Mouse (Mus musculus): ENCODE results near the gene Telo2.

Telo2 gene

DNA sequence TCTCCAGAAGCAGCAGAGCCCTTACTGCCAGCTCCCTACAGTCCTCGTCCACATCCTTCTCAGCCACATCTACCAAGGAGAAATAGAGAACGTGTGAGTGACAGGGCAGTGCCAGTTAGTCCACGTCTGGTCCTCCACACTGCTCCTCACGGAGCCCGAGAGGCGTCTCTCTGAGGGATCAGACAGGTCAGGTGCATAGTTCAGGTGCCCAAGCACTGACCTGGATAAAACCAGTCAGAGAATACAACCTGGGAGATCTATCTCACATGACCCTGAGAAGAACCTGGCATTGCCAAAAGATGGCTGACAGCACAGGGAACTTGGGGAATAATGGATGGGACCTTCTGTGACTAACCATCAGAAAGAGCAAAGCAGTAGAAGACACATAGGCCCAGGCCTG, 15.7 kb downstream of the Telo2 start:
- DNase-seq: no peak

DNA sequence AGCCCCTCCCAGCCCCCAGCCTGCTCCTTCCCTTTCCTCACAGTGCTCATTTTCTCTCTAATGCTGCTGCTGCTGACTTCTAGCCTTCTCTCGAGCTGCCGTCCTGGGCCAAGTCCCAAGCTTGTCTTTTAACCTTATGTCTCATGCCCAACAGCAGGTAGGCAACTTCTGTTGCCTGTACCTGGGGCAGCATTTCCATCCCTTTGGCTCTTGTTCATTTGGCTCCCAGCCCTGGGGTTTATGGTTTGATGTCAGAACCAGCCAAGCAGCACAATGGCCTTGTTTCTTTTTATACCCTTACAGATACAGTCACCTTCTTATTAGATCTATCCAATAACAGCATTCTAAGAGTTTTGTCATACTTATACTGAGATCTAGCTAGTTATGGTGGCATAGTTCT, 19.5 kb downstream of the Telo2 start:
- DNase-seq: no peak

DNA sequence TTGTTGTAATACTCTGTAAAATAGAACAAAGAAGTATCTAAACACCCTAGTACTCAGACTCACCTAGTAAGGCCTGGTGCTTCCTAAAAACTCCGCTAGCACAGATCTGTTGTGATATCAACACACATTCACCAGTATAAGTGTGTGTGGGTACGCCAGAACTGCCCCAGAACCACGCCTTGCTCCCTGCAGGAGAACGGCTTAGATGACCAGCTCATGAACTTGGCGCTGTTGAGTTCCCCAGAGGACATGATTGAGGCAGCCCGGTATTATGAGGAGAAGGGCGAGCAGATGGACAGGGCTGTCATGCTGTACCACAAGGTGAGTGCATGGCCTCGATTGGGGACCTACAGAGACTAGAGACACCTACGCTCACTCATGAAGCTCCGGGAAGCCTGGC, 25.3 kb downstream of the Telo2 start:
- DNase-seq: no peak

DNA sequence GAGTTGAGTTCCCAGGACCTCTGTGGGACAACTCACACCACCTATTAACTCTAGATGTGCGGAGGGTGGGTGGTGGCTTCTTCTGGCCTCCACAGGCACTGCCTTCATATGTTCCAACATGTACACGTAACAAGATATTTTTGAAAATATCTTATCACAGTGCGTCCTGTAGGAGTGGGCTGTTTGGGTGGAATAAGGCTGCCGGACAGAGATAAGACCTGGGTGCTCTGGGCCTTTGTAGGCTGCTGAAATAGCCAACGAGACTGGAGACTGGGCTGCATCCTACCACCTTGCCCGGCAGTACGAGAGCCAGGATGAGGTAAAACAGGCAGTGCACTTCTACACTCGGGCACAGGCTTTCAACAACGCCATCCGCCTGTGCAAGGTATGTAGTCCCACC, 26.6 kb downstream of the Telo2 start:
- no peak for DNase-seq

DNA sequence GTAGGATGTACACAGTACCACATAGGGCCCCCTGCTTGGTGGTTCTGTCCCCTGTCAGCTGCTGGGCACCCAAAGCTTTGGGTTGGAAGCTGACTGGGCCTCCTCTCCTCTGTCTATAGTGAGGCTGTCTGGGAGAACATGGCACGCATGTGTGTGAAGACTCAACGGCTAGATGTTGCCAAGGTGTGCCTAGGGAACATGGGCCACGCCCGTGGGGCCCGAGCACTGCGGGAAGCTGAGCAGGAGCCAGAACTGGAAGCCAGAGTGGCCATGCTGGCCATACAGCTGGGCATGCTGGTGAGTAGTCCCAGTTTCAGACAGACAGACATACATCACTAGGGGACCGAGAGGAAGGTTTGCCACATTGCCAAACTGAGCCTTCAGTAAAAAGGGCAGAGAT, 29.0 kb downstream of the Telo2 start:
- DNase-seq: no peak

DNA sequence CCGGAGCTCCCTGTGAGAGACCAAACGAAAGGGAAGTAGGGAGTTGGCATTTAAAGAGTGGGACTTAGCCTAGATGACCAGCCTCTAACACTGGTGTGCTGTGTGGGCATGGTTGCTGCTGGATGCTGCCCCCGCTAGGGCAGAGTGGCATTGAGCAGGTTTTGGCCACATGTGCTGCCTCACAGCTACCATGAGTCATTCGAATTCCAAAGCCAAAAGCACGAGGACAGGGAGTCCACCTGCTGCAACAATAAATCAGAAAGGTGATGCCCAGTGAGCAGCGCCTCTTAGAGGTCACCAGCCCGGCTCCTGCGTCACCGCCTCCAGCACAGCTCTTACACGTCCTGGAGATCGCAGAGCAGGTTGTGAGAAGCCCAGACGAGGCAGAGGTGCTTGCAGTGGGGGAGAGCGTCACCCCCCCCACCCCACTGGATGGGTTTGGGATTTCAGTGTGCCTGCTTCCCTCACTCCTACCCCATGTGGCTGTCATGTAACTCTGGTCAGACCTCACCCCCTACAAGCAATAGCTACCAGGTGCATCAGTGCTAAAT, 30.9 kb downstream of the Telo2 start:
- no peak for DNase-seq

DNA sequence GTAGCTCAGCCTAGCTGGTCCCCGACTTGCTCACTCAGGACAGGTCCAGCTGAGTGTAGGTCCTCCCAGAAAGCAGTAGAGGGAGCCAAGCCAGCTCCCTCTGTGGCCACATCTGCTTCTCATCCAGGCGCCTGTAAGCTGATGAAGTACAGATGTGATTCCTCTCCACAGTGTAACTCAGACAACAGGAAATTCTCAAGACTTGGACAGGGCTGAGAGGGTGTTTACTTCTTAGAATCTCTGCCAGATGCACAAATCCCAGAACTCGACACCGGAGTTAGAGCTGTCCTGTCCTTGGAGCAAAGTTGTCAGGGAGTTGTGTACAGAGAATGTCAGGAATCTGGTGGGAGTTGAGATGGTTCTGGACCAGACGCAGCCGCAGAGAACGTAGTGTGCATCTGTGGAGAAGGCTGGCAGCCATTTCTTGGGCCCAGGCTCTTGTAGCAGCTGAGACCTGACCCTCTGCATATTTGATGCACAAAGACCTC, 32.3 kb downstream of the Telo2 start, which contains the start of gene Tmem204:
TSS of gene Tmem204 (minus strand) at position 148 of the 488 bp plus-strand sequence.
- DNase-seq: peak; percentile 89

DNA sequence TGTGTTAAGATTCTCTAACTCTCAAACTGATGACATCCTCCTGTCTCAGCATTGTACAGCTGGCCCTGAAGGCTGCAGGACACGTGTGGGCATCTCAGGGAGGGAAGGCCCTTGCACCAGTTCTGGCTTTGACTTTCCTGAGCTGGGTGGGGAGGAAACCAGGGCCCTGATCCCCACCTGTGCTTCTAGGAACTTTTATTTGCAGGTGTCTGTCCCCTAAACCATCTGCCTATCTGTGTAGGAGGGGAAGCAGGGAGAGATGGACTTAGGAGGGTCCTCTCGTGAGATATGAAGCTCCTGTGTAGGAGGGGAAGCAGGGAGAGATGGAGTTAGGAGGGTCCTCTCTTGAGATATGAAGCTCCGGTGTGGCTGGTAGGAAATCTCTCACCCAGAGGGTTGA, 32.9 kb downstream of the Telo2 start:
- no peak for DNase-seq

DNA sequence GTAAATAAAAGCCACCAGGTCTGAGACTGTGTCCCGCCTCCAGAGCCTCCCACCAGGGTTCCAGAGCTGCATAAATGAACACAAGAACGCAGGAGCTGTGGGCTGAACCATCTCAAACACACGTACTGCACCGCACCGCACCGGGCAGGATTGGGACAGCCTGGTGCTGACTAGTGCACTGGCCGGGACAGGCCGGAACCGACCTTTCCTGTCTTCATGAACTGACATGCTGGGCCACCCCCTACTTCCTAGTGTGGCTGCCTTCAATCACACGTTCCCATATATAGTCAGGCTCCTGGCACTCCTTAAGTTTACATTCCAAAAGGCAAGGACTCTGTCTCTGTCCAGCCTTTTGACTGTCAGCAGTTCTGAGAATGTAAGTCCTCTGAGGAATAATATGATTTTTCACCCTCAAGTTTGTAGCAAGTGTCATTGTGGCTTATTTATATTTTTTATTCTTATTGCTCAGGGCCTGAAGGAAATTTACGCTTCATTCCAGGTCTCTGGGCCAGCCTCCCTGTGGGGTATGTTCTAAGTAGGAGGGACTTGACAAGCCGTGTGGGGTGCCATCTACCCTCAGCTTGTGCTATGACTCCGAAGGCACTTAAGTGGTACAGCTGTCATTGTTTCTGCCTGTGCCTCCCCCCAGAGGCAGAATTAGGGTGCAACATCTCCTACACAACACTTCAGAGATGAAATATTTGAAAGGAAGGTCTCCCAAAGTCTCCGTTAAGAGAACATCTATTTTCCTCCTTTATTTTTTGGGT, 33.5 kb downstream of the Telo2 start:
- peak; percentile 84 for DNase-seq

DNA sequence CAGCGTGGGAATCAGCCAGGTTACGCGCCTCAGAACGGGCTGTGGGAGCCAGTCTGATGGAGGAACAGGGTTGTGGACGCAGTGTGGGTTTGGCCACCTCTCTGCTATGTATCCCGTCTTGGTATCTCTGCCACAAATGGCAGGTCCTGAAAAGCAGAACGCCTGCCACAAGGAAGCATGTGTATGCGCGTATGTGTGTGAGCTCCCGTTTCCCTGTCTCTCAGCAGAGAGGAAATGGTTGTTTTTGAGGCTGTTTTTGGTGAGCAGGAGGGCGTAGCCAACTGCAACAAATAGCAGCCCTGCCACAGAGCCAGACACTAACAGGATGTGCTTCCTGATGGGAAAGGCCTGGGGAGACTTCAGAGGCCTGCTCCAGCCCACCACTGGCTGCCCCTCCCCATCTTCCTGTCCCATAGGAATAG, 34.8 kb downstream of the Telo2 start:
- DNase-seq: peak; percentile 90

DNA sequence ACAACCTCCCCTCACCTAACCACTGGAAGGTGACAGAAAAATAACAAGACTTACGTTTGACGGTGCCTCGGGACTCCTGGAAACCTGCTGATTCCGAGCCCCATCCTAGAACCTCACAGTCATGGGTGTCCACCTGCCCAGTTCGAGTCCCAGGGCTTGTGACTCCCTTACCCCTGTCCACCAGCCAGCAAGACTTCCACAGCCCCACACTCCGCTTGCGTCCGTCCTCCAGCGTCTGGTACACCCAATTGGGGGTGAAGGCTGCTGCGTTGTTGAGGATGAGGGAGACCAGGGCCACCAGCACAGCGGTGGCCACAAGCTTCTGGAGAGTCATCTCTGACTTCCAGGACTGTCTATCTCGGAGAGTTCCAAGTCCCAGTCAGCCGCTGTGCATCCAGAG, 35.6 kb downstream of the Telo2 start:
- DNase-seq: no peak

DNA sequence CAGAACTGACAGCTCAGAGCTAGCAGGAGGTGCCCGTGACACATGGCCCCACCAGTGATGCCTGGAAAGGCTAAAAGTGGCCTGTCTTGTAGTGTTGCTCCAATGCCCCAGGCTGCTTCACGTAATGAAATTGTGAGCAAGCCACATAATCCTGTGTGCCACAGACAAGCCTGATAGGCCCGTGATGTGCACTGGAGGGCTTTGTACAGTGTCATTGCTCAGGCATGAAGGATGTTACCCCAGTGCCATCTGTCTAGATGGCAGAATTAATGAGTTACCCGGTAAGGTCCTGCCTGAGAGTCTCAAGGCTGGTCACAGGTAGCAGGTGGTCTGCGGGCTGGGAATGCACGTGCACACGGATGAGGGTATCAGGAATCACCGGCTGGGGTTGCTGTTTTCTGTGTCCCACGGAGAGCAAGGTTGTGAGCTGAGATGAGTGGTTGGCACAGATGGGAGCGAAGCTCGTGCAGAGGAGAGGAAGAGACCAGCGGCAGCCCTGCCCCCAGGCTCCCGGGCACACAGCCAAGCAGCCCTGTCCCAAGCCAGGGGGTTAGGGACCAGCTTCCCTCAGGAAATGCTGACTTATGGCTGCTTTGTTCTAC, 37.9 kb downstream of the Telo2 start:
- peak; percentile 93 for DNase-seq

DNA sequence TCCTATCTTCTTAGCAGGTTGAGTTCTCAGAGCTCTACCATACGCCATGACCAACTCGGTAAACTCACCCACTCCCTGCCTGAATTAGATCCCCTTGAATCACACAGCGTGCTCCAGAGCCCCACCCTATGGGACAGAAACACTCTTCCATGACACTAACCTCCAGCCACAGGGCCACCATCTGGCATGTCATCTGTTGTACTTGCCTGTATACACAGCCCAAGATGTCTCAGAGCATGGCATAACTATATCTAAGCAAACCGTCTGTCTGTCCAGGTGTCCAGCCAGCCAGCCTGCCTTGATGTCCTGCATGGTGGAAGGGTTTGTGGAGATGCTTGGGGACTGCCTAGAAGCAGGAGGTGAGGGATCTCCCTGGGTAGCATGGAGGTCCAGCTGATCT, 38.9 kb downstream of the Telo2 start:
- DNase-seq: no peak

DNA sequence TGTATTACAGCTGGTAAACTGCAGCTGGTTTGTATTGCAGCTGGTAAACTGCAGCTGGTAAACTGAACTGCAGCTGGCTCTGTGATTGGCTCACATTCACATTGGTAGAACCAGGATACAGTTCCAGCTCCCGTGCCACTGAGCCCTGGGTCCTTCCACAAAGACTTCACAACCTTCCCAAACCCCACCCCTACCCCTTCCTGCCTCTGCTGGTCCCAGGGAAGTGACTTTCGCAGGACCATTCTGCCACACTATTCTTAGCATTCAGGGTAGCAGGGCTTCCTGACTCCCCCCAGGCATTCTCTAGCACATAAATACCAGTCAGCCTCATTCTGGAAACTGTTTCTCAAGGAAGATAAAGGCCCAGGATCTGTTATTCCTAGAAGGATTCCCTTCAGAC, 47.1 kb downstream of the Telo2 start:
- no peak for DNase-seq

DNA sequence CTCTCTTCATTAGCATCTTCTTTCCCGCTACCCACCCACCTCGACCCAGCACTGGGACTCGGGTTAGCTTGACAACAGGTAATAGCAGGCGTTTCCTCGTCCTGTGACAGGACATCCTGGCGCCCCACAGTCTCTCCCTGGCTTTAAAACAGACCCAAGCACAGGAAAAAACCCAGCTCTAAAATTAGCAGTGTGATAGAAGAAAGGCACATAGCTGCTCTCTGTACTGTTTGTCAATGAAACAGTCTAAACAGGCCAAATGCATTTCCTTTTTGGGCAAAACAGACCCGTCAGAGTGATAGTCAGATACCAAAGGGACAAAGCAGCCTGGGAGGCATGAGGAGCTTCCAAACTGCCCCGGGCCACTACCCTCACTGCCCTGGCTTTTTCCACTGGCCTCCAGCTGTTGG, 48.3 kb downstream of the Telo2 start:
- DNase-seq: peak; percentile 72

DNA sequence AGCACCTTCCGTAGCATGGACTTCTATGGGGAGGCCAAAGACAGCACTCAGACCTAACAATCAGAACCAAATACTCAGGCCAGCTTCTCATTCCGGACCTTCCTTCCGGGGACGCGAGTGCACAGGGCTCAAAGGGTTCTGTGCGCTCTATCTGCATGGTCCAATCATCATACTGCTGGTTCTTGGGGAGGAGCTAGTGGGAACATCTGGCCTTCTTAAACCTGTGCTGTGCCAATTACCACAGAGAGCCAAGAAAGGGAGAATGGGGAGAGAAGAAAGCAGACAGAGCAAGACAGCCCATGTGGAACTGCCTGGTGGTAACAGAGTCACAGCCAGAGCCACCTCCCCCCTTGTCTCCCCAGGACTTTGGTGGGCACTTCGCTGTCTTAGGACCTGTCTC, 49.2 kb downstream of the Telo2 start:
- peak; percentile 36 for DNase-seq

DNA sequence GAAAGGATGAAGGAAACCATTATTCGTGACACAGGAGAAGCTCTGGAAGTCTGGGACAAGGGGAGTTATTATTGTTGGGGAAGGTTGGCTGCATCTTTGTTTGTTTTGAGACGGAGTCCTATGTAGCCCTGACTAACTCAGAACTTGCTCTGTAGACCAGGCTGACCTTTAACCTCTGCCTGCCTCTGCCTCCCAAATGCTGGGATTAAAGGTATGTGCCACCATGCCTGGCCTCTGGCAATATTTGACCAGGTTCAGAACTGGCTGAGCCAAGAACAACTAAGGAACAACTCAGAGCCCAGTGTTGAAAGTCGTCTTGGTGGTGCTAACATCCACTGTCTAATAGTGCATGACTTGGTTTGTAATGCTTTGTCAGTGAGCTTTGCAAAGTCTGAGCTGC, 50.6 kb downstream of the Telo2 start:
- DNase-seq: no peak

DNA sequence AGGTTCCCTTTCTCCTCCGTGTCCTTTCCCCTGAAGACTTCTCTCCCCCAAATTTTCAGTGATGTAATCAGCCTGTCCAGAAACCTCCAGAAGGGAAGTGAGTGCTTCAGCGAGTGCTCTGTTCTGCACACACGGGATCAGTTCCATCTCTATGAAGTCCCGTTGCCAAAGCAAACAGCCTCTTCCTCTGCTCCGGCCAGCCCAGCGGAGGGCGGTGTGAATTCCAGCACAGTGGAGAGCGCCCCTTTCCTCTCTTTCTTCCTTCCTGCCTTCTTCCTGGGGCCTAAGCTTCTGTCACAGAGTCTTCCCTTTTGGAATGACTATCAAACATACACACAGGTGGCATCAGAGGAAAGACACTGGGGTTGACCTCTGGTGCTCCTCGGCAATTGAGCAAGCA, 51.4 kb downstream of the Telo2 start:
- peak; percentile 87 for DNase-seq

DNA sequence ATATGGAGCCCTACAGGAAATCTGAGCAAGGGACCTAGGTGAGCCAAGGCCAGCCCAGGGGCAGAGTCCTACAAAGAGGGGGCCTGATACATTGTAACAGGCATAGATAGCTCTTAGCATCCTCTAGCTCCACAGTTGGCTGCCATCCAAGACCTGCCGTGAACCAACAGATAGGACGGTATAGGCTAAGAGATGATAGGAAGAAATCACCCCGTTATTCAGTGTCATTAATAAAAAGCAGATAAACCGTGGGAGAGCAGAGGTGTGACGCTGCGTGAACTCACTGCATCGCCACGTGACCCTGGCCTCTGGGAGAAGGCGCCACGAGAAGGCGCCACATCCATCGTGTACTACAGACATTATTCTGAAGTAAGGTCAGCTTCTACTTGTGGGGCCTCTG, 51.9 kb downstream of the Telo2 start:
- DNase-seq: no peak

DNA sequence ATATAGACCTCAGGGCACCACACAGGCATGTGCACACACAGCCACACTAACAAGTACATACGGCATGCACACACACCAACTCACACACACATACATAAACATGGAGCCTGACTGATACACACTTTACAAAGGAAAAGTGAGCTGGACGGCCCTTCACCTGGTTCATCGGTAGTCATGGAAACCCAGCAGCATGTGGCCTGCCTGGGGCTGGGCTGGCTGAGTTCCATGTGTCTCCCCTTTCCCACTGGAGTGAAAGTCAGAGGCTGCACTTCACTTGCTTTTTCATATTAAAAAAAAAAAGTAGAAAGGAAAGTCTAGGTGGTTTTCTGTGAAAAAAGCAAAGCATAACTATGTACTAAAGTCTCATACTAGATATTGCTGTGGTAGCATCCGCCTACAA, 52.5 kb downstream of the Telo2 start:
- DNase-seq: no peak

DNA sequence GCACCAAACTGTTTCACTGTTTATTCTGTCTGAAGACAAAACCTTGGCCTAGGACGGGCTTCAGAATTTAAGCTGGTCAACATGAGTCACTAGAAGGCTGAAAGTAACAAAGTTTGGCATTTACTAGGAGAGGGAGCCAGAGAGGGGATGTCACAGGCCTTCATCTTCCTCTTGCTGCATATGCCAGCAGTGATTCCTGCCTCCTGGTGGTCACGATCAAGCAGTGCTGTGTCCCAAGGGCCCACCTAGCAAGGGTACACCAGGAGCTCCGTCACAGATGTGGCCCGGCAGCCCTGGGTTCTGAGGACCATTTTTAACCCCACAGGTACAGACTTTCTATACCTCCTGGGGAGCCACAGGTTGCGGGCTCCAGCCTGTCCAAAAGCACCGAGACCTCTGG, 58.7 kb downstream of the Telo2 start:
- DNase-seq: no peak

DNA sequence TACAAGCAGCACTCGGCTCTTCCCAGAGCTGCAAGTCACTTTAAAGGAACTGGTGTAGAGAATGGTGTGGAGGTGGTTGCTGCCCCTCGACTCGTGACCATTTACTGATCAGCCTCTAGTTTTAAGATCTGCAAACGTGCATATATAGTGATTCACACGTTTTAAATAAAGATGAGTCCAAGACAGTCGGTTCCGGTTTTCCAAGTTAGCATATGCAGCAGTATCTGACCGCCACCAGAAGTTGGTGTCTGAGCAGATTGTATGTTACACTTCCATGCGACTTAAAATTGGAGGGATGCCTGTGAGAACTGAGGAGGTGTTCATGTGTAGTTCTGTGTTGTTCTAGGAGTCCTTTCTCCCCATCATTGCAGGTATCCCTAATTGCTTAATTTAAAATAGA, 62.5 kb downstream of the Telo2 start:
- no peak for DNase-seq
